Mouse (Mus musculus) heart, embryonic 10.5 days (tissue): ENCODE measurements around the gene Acvr1b. TPM values are rescaled to one million over a fixed set of nuclear protein-coding genes. Genes with fewer than 3 reads are reported as not detected.

Source experiments
- DNase-seq: peaks from one replicate; pipeline ENCODE4 v3.0.0-alpha.2; 2017; ENCODE audit warnings: low spot score
- H3K27ac ChIP-seq: fragments of 300-500 bp; sonication (generic); 2 replicates; pipeline ENCODE4 v1.5.1; 2016; ENCODE audit warnings: mild to moderate bottlenecking
- H3K27me3 ChIP-seq: fragments of 300-500 bp; sonication (generic); 2 replicates; pipeline ENCODE4 v1.6.1; 2016; ENCODE audit warnings: mild to moderate bottlenecking; ENCODE audit not compliant: poor library complexity, insufficient read depth, severe bottlenecking
- H3K36me3 ChIP-seq: fragments of 300-500 bp; sonication (generic); 2 replicates; pipeline ENCODE4 v1.6.1; 2016; ENCODE audit warnings: mild to moderate bottlenecking, moderate library complexity
- H3K4me1 ChIP-seq: fragments of 300-500 bp; sonication (generic); 2 replicates; pipeline ENCODE4 v1.6.1; 2016; ENCODE audit warnings: mild to moderate bottlenecking
- H3K4me3 ChIP-seq: fragments of 300-500 bp; sonication (generic); 2 replicates; pipeline ENCODE4 v1.5.1; 2016; ENCODE audit warnings: mild to moderate bottlenecking, moderate library complexity
- H3K9me3 ChIP-seq: fragments of 300-500 bp; sonication (generic); 2 replicates; pipeline ENCODE4 v1.6.1; 2016; ENCODE audit warnings: mild to moderate bottlenecking, moderate library complexity
- WGBS: fragments of 180-500 bp; shearing (Covaris S2); methylation state at CpG from one replicate; pipeline ENCODE4 v1.1.7; 2016; 5-methylcytosine and 5-hydroxymethylcytosine counted together
- polyA plus RNA-seq: library from polyadenylated mRNA; unstranded; fragments of >200 nt; fragmentation: Nextera tagmentation; extraction: Ambion mirVana; gene quantifications from 2 replicates; pipeline ENCODE4 v1.2.1, GENCODE M21; 2016

The Acvr1b gene
- polyA plus RNA-seq, 1 experiment from 2014 or later: 5.6 TPM

DNA sequence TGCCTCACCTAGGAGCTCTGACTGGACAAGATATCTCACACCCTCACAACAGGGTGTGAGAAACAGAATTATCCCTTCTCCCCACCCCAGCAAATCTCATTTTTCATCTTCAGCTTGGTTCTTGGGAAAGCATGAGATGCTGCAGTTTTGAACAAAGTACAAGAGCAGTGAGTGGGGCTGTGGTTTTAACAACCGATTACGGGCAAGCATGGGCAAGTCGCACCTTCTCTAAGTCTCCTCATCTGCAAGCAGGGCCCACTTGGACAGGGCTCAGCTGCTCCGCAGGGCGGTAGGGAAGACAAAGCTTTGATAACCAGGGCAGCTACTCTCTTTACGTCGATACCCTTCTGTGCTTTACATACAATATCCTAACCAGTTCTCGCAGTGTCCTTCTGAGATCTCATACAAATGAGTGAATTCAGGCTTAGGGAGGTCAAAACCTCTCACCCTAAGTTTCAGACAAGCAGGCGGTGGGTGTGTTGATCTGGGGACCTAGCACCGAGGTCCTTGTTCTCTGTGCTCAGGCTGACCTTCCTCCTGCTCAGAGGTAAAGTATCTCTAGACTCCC lies 3.4 kb upstream of the Acvr1b start:
- Histone ChIP-seq H3K9me3 (no peaks in the 10 kb centered on the region), H3K27ac (no peak overlapping the region)
- 72% methylated on average over 10 of the region's 10 CpGs for WGBS

DNA sequence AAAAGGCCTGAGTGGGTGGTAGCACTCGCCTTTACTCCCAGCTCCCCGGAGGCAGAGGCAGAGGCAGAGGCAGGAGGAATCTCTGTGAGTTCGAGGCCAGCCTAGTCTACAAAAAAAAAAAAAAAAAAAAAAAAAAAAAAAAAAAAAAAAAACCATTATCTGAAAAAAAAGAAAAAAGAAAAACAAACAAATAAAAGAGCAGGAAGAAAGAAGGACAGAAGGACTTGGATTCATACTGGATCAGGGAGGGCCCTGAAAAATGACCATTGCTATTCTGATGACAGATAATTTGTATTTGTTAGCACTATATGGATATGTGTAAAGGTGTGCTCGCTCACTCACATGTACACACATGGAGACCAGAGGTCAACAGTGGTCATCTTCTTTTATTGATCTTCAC lies 2.6 kb upstream of the Acvr1b start:
- H3K4me1 ChIP-seq: peaks cover 24% of the 10 kb centered on the region
- H3K27me3 ChIP-seq: peaks cover 14% of the 10 kb centered on the region; the same call in 1 of the 2 replicates
- WGBS: 82% methylated on average over 4 of the region's 4 CpGs
- H3K9me3 ChIP-seq: no peaks in the 10 kb centered on the region
- no peak overlapping the region for H3K4me3 ChIP-seq
- H3K27ac ChIP-seq: no peak overlapping the region
- DNase-seq: no peak
- H3K36me3 ChIP-seq: no peaks in the 10 kb centered on the region

More for the DNA sequence above, 3.4 kb upstream of the Acvr1b start:
- H3K4me1 ChIP-seq: peaks cover 22% of the 10 kb centered on the region
- peaks cover 14% of the 10 kb centered on the region; the same call in 1 of the 2 replicates for H3K27me3 ChIP-seq
- no peak overlapping the region for H3K4me3 ChIP-seq
- no peak for DNase-seq
- no peaks in the 10 kb centered on the region for H3K36me3 ChIP-seq

DNA sequence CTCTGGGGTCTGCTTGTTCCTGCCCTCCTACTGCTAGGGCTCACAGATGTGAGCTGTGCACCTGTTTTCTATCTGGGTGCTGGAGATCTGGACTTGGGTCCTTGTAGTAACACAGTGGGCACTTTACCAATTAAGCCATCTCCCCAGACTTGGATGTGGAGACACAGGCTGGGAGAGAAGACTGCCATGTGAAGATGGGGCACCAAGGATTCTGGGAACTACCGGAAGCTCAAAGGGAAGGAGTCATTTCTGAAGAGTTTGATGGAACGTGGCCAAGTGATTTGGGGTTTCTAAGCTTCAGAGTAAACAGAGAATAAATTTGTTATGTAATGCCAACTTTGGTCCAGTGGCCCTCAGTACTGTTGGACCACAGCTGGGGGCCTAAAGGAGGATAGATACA lies 1.9 kb upstream of the Acvr1b start:
- Histone ChIP-seq H3K9me3 (no peaks in the 10 kb centered on the region), H3K4me1 (peaks cover 31% of the 10 kb centered on the region), H3K36me3 (no peaks in the 10 kb centered on the region), H3K27ac (no peak overlapping the region), H3K4me3 (no peak overlapping the region), H3K27me3 (peaks cover 14% of the 10 kb centered on the region; the same call in 1 of the 2 replicates)
- DNase-seq: no peak
- WGBS: 92% methylated on average over 2 of the region's 2 CpGs

DNA sequence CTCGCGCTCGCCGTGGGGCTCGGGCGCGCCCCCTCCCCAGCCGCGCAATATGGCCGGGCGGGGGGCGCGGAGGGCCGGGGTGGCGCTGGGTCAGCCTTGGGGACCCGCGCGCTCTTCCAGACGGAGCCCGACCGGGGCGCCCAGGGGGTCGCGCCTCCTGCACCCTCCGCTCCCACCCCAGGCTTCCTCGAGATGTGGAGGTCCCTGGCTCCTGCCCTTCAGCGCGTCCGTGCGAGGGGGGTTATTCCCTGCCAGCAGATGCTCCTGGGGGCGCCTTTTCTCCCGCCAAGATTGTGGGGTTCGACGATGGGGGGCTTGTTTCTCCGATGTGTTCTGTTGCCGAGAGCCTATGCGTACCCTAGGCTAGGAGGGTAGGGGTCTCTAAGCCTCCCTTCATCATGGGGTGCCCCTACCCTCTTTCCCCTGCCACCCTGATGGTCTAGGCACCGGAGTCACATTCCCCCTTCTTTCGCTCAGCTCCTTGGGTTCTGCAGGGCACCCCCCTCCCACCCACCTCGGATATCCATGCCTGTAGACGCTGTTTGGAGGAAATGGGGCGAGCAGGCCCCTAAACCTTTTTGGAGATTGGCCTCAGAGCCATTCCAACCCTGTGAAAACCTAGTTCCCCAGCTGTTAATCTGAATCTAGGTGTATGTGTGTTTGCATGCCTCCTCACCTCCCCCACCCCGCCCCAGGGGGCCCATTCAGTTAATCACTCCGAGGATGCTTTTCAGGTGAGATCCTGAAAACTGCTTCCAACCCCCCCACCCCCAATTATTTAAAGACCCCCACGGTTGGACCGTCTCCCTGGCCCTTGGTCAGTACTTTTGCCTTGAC lies 645 bp downstream of the Acvr1b start:
- H3K4me1 ChIP-seq: peaks cover 56% of the 10 kb centered on the region
- H3K27me3 ChIP-seq: peaks cover 14% of the 10 kb centered on the region; the same call in 1 of the 2 replicates

DNA sequence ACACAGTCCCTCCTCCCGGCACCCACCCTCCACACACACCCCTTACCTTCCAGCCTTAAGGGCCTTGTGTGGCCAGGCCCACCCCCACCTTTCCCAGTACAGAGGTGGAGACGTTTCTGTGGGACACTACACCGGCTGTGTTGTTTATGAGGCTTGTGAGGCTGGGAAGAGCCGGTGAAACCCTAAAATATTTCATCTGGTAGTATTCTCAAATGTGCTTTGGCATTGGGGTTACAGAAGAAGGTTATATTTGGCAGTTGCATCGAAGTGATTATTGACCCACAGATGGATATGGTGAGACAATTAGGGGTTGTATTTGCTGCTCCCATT lies 1.2 kb downstream of the Acvr1b start:
- peak overlapping the region; percentile 97 for H3K4me3 ChIP-seq
- peak overlapping the region; percentile 98 for H3K27ac ChIP-seq
- no peaks in the 10 kb centered on the region for H3K36me3 ChIP-seq
- H3K4me1 ChIP-seq: peaks cover 57% of the 10 kb centered on the region
- 18% methylated on average over 5 of the region's 5 CpGs for WGBS
- H3K9me3 ChIP-seq: no peaks in the 10 kb centered on the region
- peaks cover 14% of the 10 kb centered on the region; the same call in 1 of the 2 replicates for H3K27me3 ChIP-seq
- no peak for DNase-seq

More for the DNA sequence above, 645 bp downstream of the Acvr1b start:
- Histone ChIP-seq H3K36me3 (no peaks in the 10 kb centered on the region), H3K27ac (peak overlapping the region; percentile 98), H3K9me3 (no peaks in the 10 kb centered on the region), H3K4me3 (peak overlapping the region; percentile 97)
- 1% methylated on average over 45 of the region's 46 CpGs for WGBS
- no peak for DNase-seq

DNA sequence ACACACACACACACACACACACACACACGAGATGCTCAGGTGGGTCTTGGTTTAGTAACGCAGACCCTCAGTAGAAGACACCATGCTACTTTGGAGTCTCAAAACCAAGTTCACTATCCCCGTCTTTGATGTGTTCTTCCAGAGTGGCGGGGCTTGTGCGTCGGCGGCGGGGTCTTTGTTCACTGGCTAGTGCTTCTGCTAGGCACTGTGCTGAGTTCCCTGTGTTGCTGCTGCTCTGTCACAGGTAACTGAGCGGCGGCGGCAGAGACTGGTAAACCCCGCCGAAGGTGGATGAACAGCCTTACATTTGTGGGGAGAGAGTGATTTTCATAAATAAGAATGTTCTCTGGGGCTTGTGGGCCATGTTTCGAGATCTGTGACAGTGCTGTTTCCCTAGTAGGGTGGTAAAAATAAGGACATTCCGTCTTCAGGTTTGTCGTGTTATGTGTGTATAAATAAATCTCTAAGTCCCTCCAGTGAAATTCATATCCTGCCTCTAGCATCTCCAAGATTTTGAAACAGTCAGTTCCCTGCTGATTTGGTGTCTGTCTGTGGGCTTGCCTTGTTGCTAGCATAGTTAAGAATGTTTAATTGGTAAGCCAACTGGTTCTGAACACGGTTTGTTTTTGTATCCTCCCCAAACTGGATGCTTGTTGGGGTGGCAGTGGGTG lies 1.9 kb downstream of the Acvr1b start:
- Histone ChIP-seq H3K4me1 (peaks cover 64% of the 10 kb centered on the region), H3K9me3 (no peaks in the 10 kb centered on the region), H3K27ac (peak overlapping the region; percentile 98; the same call in 1 of the 2 replicates), H3K4me3 (peak overlapping the region; percentile 97), H3K36me3 (no peaks in the 10 kb centered on the region), H3K27me3 (peaks cover 14% of the 10 kb centered on the region; the same call in 1 of the 2 replicates)
- WGBS: 22% methylated on average over 17 of the region's 17 CpGs
- DNase-seq: no peak

DNA sequence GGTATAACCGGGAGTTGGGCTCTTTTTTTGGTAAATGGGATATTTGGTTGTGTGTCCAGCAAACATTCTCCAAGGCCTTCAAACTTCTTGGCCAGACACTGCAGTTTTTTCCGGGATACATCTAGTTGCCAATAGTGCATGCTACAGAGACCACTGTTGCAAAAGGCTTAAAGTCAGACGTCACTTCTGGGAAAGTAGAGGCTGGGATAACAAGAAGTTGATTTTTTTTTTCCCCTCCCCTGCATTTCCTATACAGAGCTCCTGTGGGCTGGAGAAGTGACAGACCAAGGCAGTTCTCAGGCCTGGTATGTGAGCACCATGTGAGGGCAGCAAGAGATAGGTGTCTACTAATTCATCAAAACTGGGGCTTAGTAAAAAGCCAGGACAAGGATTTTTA lies 2.4 kb downstream of the Acvr1b start:
- peaks cover 69% of the 10 kb centered on the region for H3K4me1 ChIP-seq
- H3K9me3 ChIP-seq: no peaks in the 10 kb centered on the region
- peaks cover 14% of the 10 kb centered on the region; the same call in 1 of the 2 replicates for H3K27me3 ChIP-seq
- DNase-seq: no peak
- 43% methylated on average over 3 of the region's 3 CpGs for WGBS
- H3K27ac ChIP-seq: peak overlapping the region; percentile 98; the same call in 1 of the 2 replicates
- peak overlapping the region; percentile 97 for H3K4me3 ChIP-seq
- H3K36me3 ChIP-seq: no peaks in the 10 kb centered on the region

DNA sequence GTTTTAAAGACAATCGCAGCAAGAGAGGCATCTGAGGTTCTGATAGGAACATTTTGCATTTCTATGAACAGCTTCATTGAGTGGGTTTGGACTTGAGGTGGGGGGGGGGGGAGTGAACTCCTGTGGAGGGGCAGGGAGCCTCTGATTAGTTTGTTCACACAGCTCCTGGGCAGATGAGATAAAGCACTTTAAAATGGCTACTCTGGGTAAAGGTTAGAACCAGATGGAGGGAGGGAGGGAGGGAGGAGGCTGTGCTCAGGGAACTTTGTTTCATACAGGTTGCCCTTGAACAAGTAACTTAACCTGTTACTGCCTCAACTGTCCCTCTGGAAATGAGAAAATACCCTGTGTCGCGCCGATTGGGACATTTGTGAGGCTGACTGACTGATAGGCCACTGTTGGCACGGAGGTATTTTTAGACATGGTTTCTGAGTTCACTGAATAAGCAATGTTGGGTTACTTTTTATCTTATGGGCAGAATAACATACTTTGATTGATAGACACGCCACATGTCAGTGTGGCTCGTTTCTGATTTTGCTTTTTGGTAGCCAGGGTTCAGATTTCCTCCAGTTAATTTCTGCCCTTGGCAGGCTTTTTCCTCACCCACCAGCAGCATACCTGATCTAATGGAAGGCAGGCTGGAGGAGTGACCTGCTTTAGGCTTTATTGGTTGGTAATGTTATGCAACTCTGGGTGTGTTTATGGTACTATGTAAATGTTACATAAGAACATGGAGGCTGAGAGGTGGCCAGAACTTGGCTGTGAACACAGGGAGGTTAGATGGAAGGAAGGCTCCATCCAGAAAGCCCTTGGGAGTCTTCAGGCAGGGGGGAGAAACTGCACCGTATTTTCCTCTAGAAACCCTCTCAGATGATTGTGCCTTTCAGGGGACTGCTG lies 3.2 kb downstream of the Acvr1b start:
- DNase-seq: no peak
- WGBS: 40% methylated on average over 8 of the region's 8 CpGs
- H3K27me3 ChIP-seq: peaks cover 7% of the 10 kb centered on the region; the same call in 1 of the 2 replicates
- H3K9me3 ChIP-seq: no peaks in the 10 kb centered on the region
- H3K27ac ChIP-seq: peak overlapping the region; percentile 98
- peak overlapping the region; percentile 25; the same call in 1 of the 2 replicates for H3K4me3 ChIP-seq
- peaks cover 77% of the 10 kb centered on the region for H3K4me1 ChIP-seq
- no peaks in the 10 kb centered on the region for H3K36me3 ChIP-seq

DNA sequence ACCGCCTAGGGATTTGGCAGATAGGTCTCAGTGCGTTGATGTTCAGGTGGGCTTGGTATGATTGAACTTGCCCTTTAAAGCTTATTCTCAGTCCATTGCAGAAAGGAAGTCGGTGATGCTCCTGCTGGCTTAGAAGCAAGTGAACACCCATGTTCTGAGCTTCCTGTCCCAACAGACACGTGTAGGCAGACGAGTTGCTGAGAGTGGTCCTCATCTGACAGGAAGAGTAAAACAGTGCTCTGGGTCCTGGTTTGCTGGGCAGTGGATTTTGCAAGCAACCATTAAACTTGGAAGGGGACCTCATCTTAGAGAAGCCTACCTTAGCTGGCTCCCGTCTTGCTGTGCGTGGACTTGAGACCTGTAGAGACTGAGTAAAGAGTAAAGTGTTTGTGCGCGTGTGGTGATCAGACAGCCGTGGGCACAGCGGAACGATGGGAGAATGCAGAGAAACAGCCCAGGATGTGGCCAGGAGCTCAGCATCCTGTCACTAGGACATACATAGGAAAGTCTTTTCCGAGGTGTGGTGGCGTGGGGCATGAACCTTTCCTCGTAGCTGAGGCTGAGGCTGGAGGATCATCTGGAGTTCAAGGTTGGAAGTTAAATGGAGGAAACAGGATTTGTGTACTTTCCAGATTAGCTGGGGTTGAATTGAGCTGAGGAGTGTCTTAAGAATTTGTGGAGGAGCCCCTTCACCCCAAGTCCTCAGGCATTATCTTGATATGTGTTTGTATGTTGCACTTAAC lies 6.7 kb downstream of the Acvr1b start:
- H3K9me3 ChIP-seq: no peaks in the 10 kb centered on the region
- H3K4me3 ChIP-seq: no peak overlapping the region
- peaks cover 9% of the 10 kb centered on the region for H3K36me3 ChIP-seq
- peaks cover 71% of the 10 kb centered on the region for H3K4me1 ChIP-seq
- H3K27me3 ChIP-seq: no peaks in the 10 kb centered on the region
- H3K27ac ChIP-seq: 0 out of 2 replicates have a peak overlapping the region, but pooled peaks have one; percentile 1
- WGBS: 70% methylated on average over 15 of the region's 15 CpGs
- DNase-seq: no peak

DNA sequence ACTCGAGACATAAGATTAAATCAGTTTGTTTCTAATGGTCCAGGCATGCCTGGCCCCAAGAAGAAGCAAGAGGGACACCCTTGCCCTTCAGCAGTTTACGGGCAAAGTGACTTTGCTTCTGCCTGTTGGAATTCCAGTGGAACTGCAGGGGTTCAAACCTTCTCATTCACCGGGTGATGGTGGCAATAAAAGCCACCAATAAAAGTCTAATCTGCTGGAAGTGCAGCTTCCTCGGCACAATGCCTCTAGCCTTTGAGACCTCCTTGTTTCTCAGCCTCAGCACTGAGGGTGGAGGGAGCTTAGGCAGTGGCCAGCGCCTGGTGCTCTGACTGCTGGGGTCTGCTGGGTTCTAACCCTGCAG lies 7.2 kb downstream of the Acvr1b start:
- H3K9me3 ChIP-seq: no peaks in the 10 kb centered on the region
- 34% methylated on average over 5 of the region's 5 CpGs for WGBS
- H3K36me3 ChIP-seq: peaks cover 12% of the 10 kb centered on the region
- H3K27ac ChIP-seq: peak overlapping the region; percentile 67
- no peak for DNase-seq
- H3K4me1 ChIP-seq: peaks cover 66% of the 10 kb centered on the region
- no peak overlapping the region for H3K4me3 ChIP-seq
- no peaks in the 10 kb centered on the region for H3K27me3 ChIP-seq

DNA sequence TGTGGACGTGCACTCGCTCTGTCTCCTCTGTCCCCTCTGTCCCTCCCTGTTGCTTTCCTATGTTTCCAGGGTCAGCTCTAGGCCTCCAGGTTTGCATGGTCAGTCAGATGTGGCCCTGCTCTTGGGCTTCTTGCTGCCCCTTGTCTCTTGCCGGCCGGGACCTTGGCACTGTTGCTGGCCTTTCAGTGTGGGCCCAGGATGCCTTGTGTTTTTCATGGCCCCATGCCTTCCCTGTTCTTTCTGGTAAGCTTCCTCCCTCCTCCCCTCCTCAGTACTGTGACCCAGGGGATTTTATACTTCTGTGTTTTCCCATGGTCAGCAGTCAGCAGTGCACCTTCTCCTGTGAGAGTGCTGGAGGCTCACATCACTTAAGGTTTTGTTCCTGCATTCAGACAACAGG lies 7.6 kb downstream of the Acvr1b start:
- Histone ChIP-seq H3K27ac (peak overlapping the region; percentile 67), H3K27me3 (no peaks in the 10 kb centered on the region)
- 43% methylated on average over 4 of the region's 4 CpGs for WGBS

DNA sequence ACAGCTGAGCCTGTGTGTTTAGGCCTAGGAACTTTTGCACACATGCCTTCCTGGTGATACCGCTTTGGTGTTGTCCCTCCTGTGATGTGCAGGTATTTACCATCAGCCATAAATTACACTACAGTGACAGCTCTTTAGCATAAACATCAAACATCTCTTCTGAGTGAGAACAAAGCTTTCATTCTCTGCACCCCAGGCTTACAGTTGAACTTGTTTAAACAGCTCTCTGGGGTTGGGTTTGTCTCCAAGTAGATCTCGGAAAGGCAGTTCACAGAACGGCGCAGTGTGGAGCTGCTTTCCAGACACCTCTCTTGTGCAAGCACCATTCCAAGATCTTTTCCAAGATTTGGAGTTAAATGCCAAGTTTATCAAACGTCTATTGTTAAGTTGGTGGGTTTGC lies 8.8 kb downstream of the Acvr1b start:
- H3K27me3 ChIP-seq: no peaks in the 10 kb centered on the region
- H3K4me3 ChIP-seq: no peak overlapping the region
- WGBS: 62% methylated on average over 5 of the region's 5 CpGs
- peaks cover 12% of the 10 kb centered on the region for H3K36me3 ChIP-seq
- H3K27ac ChIP-seq: no peak overlapping the region
- no peak for DNase-seq
- H3K4me1 ChIP-seq: peaks cover 50% of the 10 kb centered on the region
- H3K9me3 ChIP-seq: no peaks in the 10 kb centered on the region

More for the DNA sequence above, 7.6 kb downstream of the Acvr1b start:
- Histone ChIP-seq H3K9me3 (no peaks in the 10 kb centered on the region), H3K36me3 (peaks cover 12% of the 10 kb centered on the region), H3K4me1 (peaks cover 62% of the 10 kb centered on the region), H3K4me3 (no peak overlapping the region)
- no peak for DNase-seq
